Comparison of ENCODE assay signal across 11 mouse cellular contexts in the genomic region with DNA sequence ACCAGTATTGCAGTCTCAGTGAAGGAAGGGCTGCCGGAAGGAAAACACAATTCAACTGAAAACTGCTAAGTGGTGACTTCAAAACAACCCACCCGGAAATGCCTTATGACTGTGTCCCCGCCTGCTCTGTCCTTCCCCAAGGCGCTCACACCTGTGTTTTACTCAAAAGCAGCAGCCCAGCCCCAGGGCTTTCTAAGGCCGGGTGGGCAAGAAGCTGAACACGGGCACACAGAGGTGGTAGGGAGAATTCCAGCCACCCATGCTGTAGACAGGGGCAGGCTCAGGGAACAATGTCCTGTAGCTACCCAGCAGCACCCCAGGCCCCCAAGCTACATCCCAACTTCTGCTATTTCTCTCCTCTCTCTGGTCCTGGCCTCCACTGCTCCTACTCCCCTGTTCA. TPM values are rescaled to one million over a fixed set of nuclear protein-coding genes. Genes with fewer than 3 reads are reported as not detected.
DNase-seq lines count a peak whose midpoint lies in the region.
"Had no signal": no experiment of that assay in that cellular context is flagged by ENCODE, and none has a peak within 500 bp of the region (broad histone marks: within the 10 kb centered on the region; RNA-seq: fewer than 3 reads in every experiment).

No protein-coding gene starts in this region.

- 77% methylated on average over 6 of the region's 6 CpGs for WGBS in heart, embryonic 10.5 days

- H3K27ac ChIP-seq in heart, embryonic 10.5 days: no peak overlapping the region

- no peaks in the 10 kb centered on the region for H3K9me3 ChIP-seq in heart, embryonic 10.5 days

- H3K27me3 ChIP-seq in heart, embryonic 10.5 days (ENCODE audit: insufficient read depth, poor library complexity, severe bottlenecking): peaks cover 22% of the 10 kb centered on the region; the same call in 1 of the 2 replicates

- no peak overlapping the region for H3K4me3 ChIP-seq in heart, embryonic 10.5 days

- no peaks in the 10 kb centered on the region for H3K36me3 ChIP-seq in heart, embryonic 10.5 days

- DNase-seq in heart, adult 11 months: peak; percentile 94
- DNase-seq in heart, embryonic 10.5 days (ENCODE audit: low spot score): no peak
- peak; percentile 80 for DNase-seq in T-cell, adult 2 months (ENCODE audit: low spot score)
- peak; percentile 42 to 49 for DNase-seq in kidney, postnatal 36 days
- DNase-seq in thymus, postnatal 0 days (ENCODE audit: low spot score): peak; percentile 86
- no peak for DNase-seq in adrenal gland, postnatal 25 days
- no peak for DNase-seq in heart, adult 9 months (ENCODE audit: low spot score in 2 of 2)
- DNase-seq in urinary bladder, adult 18-20 months (ENCODE audit: low spot score in 2 of 2): no peak
- DNase-seq: cerebellum, adult 9-11 months; right cerebral cortex, postnatal 25 days had no signal

- H3K4me1 ChIP-seq in heart, embryonic 10.5 days: peaks cover 9% of the 10 kb centered on the region; the same call in 1 of the 2 replicates

RNA-seq across cellular contexts. Expression of gene Gm12216, which starts 13.4 kb away (rescaled TPM):
- polyA plus RNA-seq in heart, embryonic 10.5 days (2016; fragmentation: Nextera tagmentation; extraction: Ambion mirVana): 0.15 and 0.27 TPM in 2 replicates
- 24.2 and 25.5 TPM in 2 replicates for polyA plus RNA-seq in thymus, postnatal 0 days (2015; fragmentation: Nextera tagmentation; extraction: Ambion mirVana)
- total RNA-seq in adrenal gland, postnatal 25 days (2021): 12.0 and 19.8 TPM in 2 replicates
- polyA plus RNA-seq: forebrain, embryonic 14.5 days had no signal

RNA-seq across cellular contexts. Expression of gene Slc22a5, which starts 45.8 kb away (rescaled TPM):
- 7.7 and 9.9 TPM in 2 replicates for polyA plus RNA-seq in heart, embryonic 10.5 days (2016; fragmentation: Nextera tagmentation; extraction: Ambion mirVana)
- polyA plus RNA-seq in thymus, postnatal 0 days (2015; fragmentation: Nextera tagmentation; extraction: Ambion mirVana): 12.6 and 12.8 TPM in 2 replicates
- 29.0 and 39.4 TPM in 2 replicates for total RNA-seq in adrenal gland, postnatal 25 days (2021)

Comparison
In these comparisons a context has a peak if more than half of its experiments do, and no peak if none do; other contexts are left out.
1. DNase-seq: peak in heart, adult 11 months (single experiment), T-cell, adult 2 months (single experiment), kidney, postnatal 36 days (2 of 2) and thymus, postnatal 0 days (single experiment); none in heart, embryonic 10.5 days (single experiment), adrenal gland, postnatal 25 days (single experiment), heart, adult 9 months (0 of 2) and urinary bladder, adult 18-20 months (0 of 2).
2. RNA of gene Gm12216, which starts 13.4 kb away (polyA plus RNA-seq): 24.2 to 25.5 TPM in thymus, postnatal 0 days; 0.15 to 0.27 TPM in heart, embryonic 10.5 days; every median in the first group is over 10 times any median in the second.